ENCODE assay signal across 14 mouse cellular contexts in genomic region chr3:131026336-131026735, GRCm38 (mm10).
"Had no signal": no experiment of that assay in that cellular context is flagged by ENCODE, and none has a peak within 500 bp of the region (broad histone marks: within the 10 kb centered on the region; RNA-seq: fewer than 3 reads in every experiment).

No protein-coding gene starts in this region.

- H3K36me3 ChIP-seq: limb, embryonic 15.5 days; liver, embryonic 12.5 days; neural tube, embryonic 12.5 days had no signal

- ATAC-seq: liver, embryonic 12.5 days had no signal

- H3K4me1 ChIP-seq: limb, embryonic 15.5 days; liver, embryonic 12.5 days; neural tube, embryonic 12.5 days had no signal

- DNase-seq: kidney, adult 11 months; kidney, adult 9 months; kidney, postnatal 10 days; kidney, postnatal 4 days; lung, embryonic 14.5 days; lung, postnatal 10 days; lung, postnatal 4 days had no signal

- H3K27ac ChIP-seq: layer of hippocampus, adult 2 months; left cerebral cortex, adult 2 months; limb, embryonic 15.5 days; liver, embryonic 12.5 days; neural tube, embryonic 12.5 days; stomach, postnatal 0 days had no signal

- H3K4me3 ChIP-seq: layer of hippocampus, adult 2 months; left cerebral cortex, adult 2 months; limb, embryonic 15.5 days; liver, embryonic 12.5 days; myocyte; neural tube, embryonic 12.5 days had no signal

- H3K27me3 ChIP-seq: limb, embryonic 15.5 days; liver, embryonic 12.5 days; neural tube, embryonic 12.5 days had no signal
